Mouse (Mus musculus) kidney, adult 2 months (tissue): ENCODE measurements around the gene Arid2.

Experiments used
- CTCF ChIP-seq: fragments of 200-500 bp; conservative IDR thresholded peaks from 2 replicates; pipeline ENCODE4 v1.5.1; 2011; ENCODE audit warnings: low read depth, mild to moderate bottlenecking, control low read depth, low read length, moderate library complexity, mixed read lengths; ENCODE audit not compliant: insufficient read depth, insufficient read length
- POLR2A ChIP-seq: fragments of 200-500 bp; IDR thresholded peaks from one replicate; pipeline ENCODE4 v1.6.1; 2011; ENCODE audit warnings: low read depth, low read length, control low read depth

DNA sequence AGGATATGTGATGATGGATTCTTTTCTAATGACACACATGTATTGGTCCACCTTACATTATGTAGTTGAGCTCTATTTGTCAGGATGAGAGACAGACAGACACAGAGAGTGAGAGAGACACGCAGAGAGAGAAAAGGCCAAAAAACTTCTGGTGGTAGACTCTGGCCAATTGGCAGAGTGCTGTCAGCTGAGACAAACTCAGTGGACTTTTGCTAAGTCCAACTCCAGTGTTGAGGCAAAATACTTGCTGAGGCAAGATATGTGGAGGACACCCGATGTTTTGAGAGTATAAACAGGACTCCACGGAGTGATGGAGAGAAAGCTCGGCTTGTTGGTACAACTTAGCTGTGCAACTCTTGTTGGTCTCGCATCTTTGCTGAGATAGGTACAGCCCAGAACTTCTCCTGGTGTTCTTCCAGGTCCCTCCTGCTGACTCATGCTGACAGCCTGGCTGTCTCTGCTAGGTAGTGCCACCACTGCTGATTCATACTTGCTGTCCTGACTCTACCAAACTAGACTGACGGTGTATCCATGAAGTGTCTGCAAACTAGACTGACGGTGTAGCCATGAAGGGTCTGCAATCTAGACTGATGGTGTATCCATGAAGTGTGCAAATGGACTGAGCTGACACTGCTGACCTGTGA, 161.5 kb downstream of the Arid2 start:
- TF ChIP-seq CTCF (0 out of 2 replicates have a peak, but pooled peaks have one; percentile 4), POLR2A (no peak)
